Mouse (Mus musculus) intestine, embryonic 14.5 days (tissue): ENCODE data around the gene Stard3. TPM values are rescaled to one million over a fixed set of nuclear protein-coding genes. Genes with fewer than 3 reads are reported as not detected.

Experiments
- ATAC-seq: fragments of 200-750 bp; cut with Nextera tagmentation; replicated peaks from 2 replicates; pipeline ENCODE4 v1.8.0; 2017; ENCODE audit warnings: low read depth, moderate number of reproducible peaks, moderate TSS enrichment, moderate library complexity; ENCODE audit not compliant: low FRiP score, low TSS enrichment
- DNase-seq: peaks from one replicate; pipeline ENCODE4 v3.0.0-alpha.2; 2018; ENCODE audit warnings: low spot score
- H3K27ac ChIP-seq: fragments of 300-500 bp; sonication (generic); 2 replicates; pipeline ENCODE4 v1.5.1; 2014; ENCODE audit warnings: low read depth, mild to moderate bottlenecking, control low read depth
- H3K27me3 ChIP-seq: fragments of 300-500 bp; sonication (generic); replicated peaks from 2 replicates; pipeline ENCODE4 v1.6.1; 2014; ENCODE audit warnings: low read length, control low read depth; ENCODE audit not compliant: control insufficient read depth, insufficient read depth
- H3K36me3 ChIP-seq: fragments of 300-500 bp; sonication (generic); 2 replicates; pipeline ENCODE4 v1.6.1; 2014; ENCODE audit warnings: low read length, control low read depth; ENCODE audit not compliant: control insufficient read depth, insufficient read depth
- H3K4me1 ChIP-seq: fragments of 300-500 bp; sonication (generic); replicated peaks from 2 replicates; pipeline ENCODE4 v1.6.1; 2014; ENCODE audit warnings: low read length, control low read depth, mixed read lengths; ENCODE audit not compliant: control insufficient read depth, insufficient read depth
- H3K4me2 ChIP-seq: fragments of 300-500 bp; sonication (generic); 2 replicates; pipeline ENCODE4 v1.6.1; 2014; ENCODE audit warnings: low read length
- H3K4me3 ChIP-seq: fragments of 300-500 bp; sonication (generic); 2 replicates; pipeline ENCODE4 v1.5.1; 2014; ENCODE audit warnings: low read depth, low read length, control low read depth, mixed read lengths
- H3K9ac ChIP-seq: fragments of 300-500 bp; sonication (generic); 2 replicates; pipeline ENCODE4 v1.6.1; 2014; ENCODE audit warnings: mild to moderate bottlenecking, low read length
- H3K9me3 ChIP-seq: fragments of 300-500 bp; sonication (generic); 2 replicates; pipeline ENCODE4 v1.6.1; 2016; ENCODE audit warnings: low read length, control low read depth; ENCODE audit not compliant: control insufficient read depth
- WGBS: fragments of 180-500 bp; shearing (Covaris S2); extraction: QIAGEN DNeasy Blood & Tissue Kit; methylation state at CpG from one replicate; pipeline ENCODE4 v1.1.7; 2014; 5-methylcytosine and 5-hydroxymethylcytosine counted together
- polyA plus RNA-seq: library from polyadenylated mRNA; unstranded; fragments of >200 nt; fragmentation: Nextera tagmentation; extraction: Ambion mirVana; gene quantifications from 2 replicates; pipeline ENCODE4 v1.2.1, GENCODE M21; 2014

Gene Stard3
- polyA plus RNA-seq, 1 experiment from 2014 or later, result 40.5 TPM

GRCm38 (mm10) chr11:98348083-98348961, 9.8 kb upstream of the Stard3 start, which contains the start of gene Ppp1r1b:
Ppp1r1b (plus strand) TSS chr11:98348404.
- no peak within 1 kb of the TSS for H3K27ac ChIP-seq
- ATAC-seq, result peak; percentile 66
- peaks cover 76% of the 10 kb centered on the region for H3K27me3 ChIP-seq
- H3K4me3 ChIP-seq, result peak within 1 kb of the TSS; percentile 48
- H3K4me1 ChIP-seq, result peaks cover 7% of the 10 kb centered on the region; the same call in 1 of the 2 replicates
- H3K9ac ChIP-seq, result peak within 1 kb of the TSS; percentile 38
- DNase-seq, result peak; percentile 75
- H3K4me2 ChIP-seq, result peak within 1 kb of the TSS; percentile 89
- WGBS, result 1% methylated on average over 55 of the region's 55 CpGs
- no peaks in the 10 kb centered on the region for H3K36me3 ChIP-seq
- no peaks in the 10 kb centered on the region for H3K9me3 ChIP-seq

DNA sequence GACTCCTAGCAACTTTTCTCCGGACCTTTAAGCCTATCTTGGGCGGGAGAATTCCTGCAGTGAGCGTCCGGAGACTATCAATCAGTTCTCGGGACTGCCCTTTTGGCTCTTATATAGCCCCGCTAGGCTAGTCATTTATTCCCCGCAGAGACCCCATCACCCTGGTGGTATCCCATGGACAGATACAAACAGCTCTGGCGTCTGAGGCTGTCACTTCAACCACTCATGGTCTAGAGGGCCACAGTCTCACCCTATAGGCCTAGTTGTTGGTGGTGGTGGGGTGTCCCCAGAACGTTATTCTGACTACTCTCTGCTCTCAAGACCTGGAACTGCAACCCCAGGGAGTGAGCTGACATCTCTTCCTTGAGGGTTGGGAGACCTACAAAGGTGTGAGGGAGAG, 8.9 kb upstream of the Stard3 start:
- Histone ChIP-seq H3K4me3 (peak overlapping the region; percentile 48; the same call in 1 of the 2 replicates), H3K9me3 (no peaks in the 10 kb centered on the region), H3K9ac (no peak overlapping the region), H3K36me3 (no peaks in the 10 kb centered on the region), H3K4me2 (peak overlapping the region; percentile 89), H3K27me3 (peaks cover 84% of the 10 kb centered on the region), H3K27ac (no peak overlapping the region), H3K4me1 (peaks cover 7% of the 10 kb centered on the region; the same call in 1 of the 2 replicates)
- ATAC-seq (no peak), DNase-seq (no peak)
- 7% methylated on average over 9 of the region's 9 CpGs for WGBS

- no peaks in the 10 kb centered on the region for H3K36me3 ChIP-seq
- H3K4me2 ChIP-seq, result no peak overlapping the region
- H3K27ac ChIP-seq, result no peak overlapping the region
- H3K9me3 ChIP-seq, result no peaks in the 10 kb centered on the region
- no peak overlapping the region for H3K9ac ChIP-seq
- H3K27me3 ChIP-seq, result peaks cover 65% of the 10 kb centered on the region
- ATAC-seq (no peak), DNase-seq (no peak)
- peaks cover 13% of the 10 kb centered on the region for H3K4me1 ChIP-seq
- no peak overlapping the region for H3K4me3 ChIP-seq
- WGBS, result 73% methylated on average over 18 of the region's 18 CpGs
Observed at GRCm38 (mm10) chr11:98352272-98352990, 5.7 kb upstream of the Stard3 start.

DNA sequence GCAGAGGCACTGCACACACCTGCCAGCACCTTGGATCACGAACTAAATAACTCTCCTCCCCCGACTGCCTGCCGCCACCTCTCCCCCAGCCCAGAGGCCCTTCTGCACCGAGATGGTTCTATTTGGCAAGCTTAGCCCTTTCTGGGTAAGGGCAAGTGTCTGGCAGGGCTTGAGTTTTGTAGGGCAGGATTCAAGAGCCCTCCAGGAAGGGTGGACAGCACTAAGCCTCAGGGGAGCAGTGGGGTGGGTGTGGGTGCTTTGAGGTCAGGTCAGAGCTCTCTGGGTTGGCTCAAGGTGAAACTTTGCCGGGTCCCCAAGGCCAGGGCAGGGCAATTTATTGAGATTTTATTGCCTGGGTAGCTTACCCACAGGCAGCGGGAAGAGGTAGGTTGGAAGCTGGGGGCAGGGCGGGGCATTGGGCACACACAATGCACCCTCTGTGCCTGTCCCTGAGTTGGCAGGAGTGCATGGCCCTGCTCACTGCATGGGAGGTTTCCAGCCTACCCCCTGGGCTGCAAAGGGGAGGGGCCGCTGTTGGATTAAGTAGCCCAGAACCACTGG, 4.4 kb upstream of the Stard3 start:
- no peak for ATAC-seq
- no peak for DNase-seq
- Histone ChIP-seq H3K27ac (no peak overlapping the region), H3K9me3 (no peaks in the 10 kb centered on the region), H3K4me1 (peaks cover 10% of the 10 kb centered on the region; the same call in 1 of the 2 replicates), H3K27me3 (peaks cover 52% of the 10 kb centered on the region), H3K4me3 (no peak overlapping the region), H3K9ac (no peak overlapping the region), H3K36me3 (no peaks in the 10 kb centered on the region), H3K4me2 (no peak overlapping the region)
- 33% methylated on average over 8 of the region's 8 CpGs for WGBS

DNA sequence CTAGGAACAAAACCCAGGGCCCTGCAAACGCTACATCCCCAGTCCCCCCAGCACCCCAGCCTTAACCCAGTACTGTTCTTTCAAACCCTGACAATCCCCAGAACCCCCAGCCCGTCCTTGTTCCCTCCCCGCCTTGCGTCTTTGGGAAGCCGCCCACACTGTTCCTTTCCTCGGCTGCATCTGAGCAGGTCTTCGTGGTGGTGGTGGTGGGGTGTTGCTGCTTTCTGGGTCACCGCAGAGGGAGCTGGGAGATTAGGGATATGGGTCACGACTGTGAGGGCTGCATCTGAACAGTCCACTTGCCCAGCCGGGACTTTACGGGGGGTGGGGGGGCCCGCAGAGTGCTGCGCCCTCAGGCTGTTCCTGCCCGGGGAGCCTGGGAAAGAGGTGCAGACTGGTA, 3.7 kb upstream of the Stard3 start:
- H3K4me3 ChIP-seq, result no peak overlapping the region
- no peak overlapping the region for H3K9ac ChIP-seq
- DNase-seq, result no peak
- H3K27ac ChIP-seq, result no peak overlapping the region
- ATAC-seq, result no peak
- H3K27me3 ChIP-seq, result peaks cover 45% of the 10 kb centered on the region
- no peak overlapping the region for H3K4me2 ChIP-seq
- no peaks in the 10 kb centered on the region for H3K9me3 ChIP-seq
- peaks cover 16% of the 10 kb centered on the region for H3K4me1 ChIP-seq
- H3K36me3 ChIP-seq, result no peaks in the 10 kb centered on the region
- WGBS, result 57% methylated on average over 14 of the region's 14 CpGs

DNA sequence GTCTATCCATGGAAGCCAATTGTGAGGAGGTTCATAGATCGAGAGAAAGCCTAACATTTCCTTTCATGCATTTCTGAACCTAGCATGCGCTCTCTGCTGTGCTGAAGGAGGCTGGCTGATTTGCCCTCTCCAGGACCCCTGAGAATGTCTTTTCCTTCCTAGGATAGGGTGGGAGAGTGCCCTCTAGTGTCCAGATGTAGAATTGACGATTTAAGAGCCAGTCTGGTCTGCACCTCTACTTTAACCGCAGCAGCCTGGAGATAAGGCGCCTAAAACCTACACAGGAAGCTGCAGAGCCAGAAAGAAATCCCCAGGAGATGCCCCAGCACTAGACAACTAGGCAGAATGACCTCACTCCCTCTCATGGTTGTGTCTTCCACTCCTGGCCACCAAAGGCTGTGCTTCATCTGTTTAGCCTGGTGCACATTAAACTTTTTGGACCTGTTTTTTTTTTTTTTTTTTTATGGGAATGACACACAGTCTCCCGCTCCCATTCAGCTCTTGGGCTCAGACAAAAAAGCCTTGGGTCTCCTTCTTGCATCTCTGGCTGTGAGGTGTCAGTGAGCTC, 2.4 kb upstream of the Stard3 start:
- no peak overlapping the region for H3K4me2 ChIP-seq
- H3K36me3 ChIP-seq, result no peaks in the 10 kb centered on the region
- H3K4me3 ChIP-seq, result no peak overlapping the region
- WGBS, result 11% methylated on average over 6 of the region's 6 CpGs
- H3K4me1 ChIP-seq, result peaks cover 23% of the 10 kb centered on the region
- DNase-seq (peak; percentile 79), ATAC-seq (no peak)
- H3K9me3 ChIP-seq, result no peaks in the 10 kb centered on the region
- no peak overlapping the region for H3K9ac ChIP-seq
- peaks cover 31% of the 10 kb centered on the region for H3K27me3 ChIP-seq
- no peak overlapping the region for H3K27ac ChIP-seq

DNA sequence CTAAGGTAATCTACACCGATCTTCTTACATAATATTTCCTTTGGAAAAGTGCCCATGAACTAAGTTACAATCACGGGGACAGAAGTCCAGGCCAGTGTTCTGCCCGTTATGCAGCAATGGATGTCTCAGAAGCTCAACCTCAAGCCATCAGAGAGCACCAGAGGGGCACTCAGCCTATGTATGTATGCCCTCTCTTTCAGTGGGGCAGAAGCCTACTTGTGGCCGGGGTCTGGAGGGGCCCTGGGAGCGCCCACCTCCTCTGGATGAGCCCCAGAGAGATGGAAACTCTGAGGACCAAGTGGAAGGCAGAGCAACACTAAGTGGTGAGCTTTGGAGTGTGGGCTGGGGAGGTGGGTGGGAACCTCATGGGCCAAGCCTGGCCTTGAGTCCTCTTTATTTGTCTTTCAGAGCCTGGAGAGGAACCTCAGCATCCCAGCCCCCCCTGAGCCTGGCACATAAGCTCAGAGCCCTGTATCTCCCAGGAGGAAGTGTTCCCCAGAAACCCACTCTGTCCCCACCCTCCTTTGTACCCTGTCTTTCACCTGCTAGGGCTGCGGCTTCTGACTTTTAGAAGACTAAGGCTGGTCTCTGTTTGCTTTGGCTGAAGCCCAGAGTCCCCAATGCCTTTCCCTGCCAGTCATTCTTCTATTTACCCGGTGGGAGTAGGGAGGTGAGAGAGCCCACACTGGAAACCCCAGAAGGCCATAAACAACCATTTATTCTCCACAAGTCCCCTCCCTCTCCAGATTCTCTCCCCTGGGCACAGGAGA, 1.4 kb upstream of the Stard3 start:
- H3K9me3 ChIP-seq, result no peaks in the 10 kb centered on the region
- peaks cover 23% of the 10 kb centered on the region for H3K27me3 ChIP-seq
- peak overlapping the region; percentile 87 for H3K27ac ChIP-seq
- H3K4me1 ChIP-seq, result peaks cover 28% of the 10 kb centered on the region
- ATAC-seq (no peak), DNase-seq (no peak)
- no peak overlapping the region for H3K4me2 ChIP-seq
- no peak overlapping the region for H3K4me3 ChIP-seq
- no peak overlapping the region for H3K9ac ChIP-seq
- no peaks in the 10 kb centered on the region for H3K36me3 ChIP-seq
- 71% methylated on average over 7 of the region's 7 CpGs for WGBS
